Mouse (Mus musculus) liver, adult 2 months (tissue): ENCODE results near the gene Chkb. TPM values are rescaled to one million over a fixed set of nuclear protein-coding genes. Genes with fewer than 3 reads are reported as not detected.

Source experiments
- DNase-seq: peaks from one replicate; pipeline ENCODE4 v3.0.0-alpha.2; 2011; ENCODE audit warnings: low read depth, low spot score; ENCODE audit errors: extremely low read depth
- H3K27ac ChIP-seq: fragments of 200-500 bp; replicated peaks from 2 replicates; pipeline ENCODE4 v1.5.1; 2012; ENCODE audit warnings: low read depth, mild to moderate bottlenecking, control low read depth, inconsistent platforms, low read length; ENCODE audit not compliant: insufficient read depth
- H3K27me3 ChIP-seq: fragments of 200-500 bp; 2 replicates; pipeline ENCODE4 v1.6.1; 2012; ENCODE audit warnings: mild to moderate bottlenecking, moderate library complexity, low read length, inconsistent platforms; ENCODE audit not compliant: control insufficient read depth, insufficient read depth
- H3K36me3 ChIP-seq: fragments of 200-500 bp; 2 replicates; pipeline ENCODE4 v1.6.1; 2012; ENCODE audit warnings: low read length, inconsistent platforms; ENCODE audit not compliant: control insufficient read depth, insufficient read depth
- H3K4me1 ChIP-seq: fragments of 200-500 bp; 2 replicates; pipeline ENCODE4 v1.6.1; 2011; ENCODE audit warnings: low read length; ENCODE audit not compliant: control insufficient read depth, insufficient read depth
- H3K4me3 ChIP-seq: fragments of 200-500 bp; 2 replicates; pipeline ENCODE4 v1.5.1; 2011; ENCODE audit warnings: low read depth, mild to moderate bottlenecking, control low read depth, low read length, moderate library complexity; ENCODE audit not compliant: insufficient read depth
- H3K79me2 ChIP-seq: fragments of 200-500 bp; 2 replicates; pipeline ENCODE4 v1.6.1; 2012; ENCODE audit warnings: inconsistent platforms, mild to moderate bottlenecking, low read length, moderate library complexity; ENCODE audit not compliant: control insufficient read depth, insufficient read depth
- H3K9ac ChIP-seq: fragments of 200-500 bp; 2 replicates; pipeline ENCODE4 v1.6.1; 2012; ENCODE audit warnings: low read depth, mild to moderate bottlenecking, control low read depth, inconsistent platforms, low read length
- CTCF ChIP-seq: fragments of 200-500 bp; IDR thresholded peaks from 2 replicates; pipeline ENCODE4 v1.5.1; 2011; ENCODE audit warnings: low read depth, low read length, control low read depth
- POLR2A ChIP-seq: fragments of 200-500 bp; IDR thresholded peaks from 2 replicates; pipeline ENCODE4 v1.6.1; 2011; ENCODE audit warnings: low read length, control low read depth; ENCODE audit not compliant: insufficient read depth; ENCODE audit errors: extremely low read depth
- WGBS: fragments of 180-500 bp; shearing (Covaris S2); methylation state at CpG from one replicate; pipeline ENCODE4 v1.1.7; 2018; 5-methylcytosine and 5-hydroxymethylcytosine counted together
- polyA plus RNA-seq: library from polyadenylated mRNA; depleted of rRNA; stranded (reverse); fragments of >200 nt; gene quantifications from 2 replicates; pipeline ENCODE4 v1.2.3, GENCODE M21; 2012
- total RNA-seq: library from RNA; depleted of rRNA; stranded (reverse); fragments of >200 nt; gene quantifications from 2 replicates; pipeline ENCODE4 v1.2.3, GENCODE M21; 2014

Chkb gene
- total and polyA plus RNA-seq, 2 experiments, result 25.4 to 47.2 TPM

DNA sequence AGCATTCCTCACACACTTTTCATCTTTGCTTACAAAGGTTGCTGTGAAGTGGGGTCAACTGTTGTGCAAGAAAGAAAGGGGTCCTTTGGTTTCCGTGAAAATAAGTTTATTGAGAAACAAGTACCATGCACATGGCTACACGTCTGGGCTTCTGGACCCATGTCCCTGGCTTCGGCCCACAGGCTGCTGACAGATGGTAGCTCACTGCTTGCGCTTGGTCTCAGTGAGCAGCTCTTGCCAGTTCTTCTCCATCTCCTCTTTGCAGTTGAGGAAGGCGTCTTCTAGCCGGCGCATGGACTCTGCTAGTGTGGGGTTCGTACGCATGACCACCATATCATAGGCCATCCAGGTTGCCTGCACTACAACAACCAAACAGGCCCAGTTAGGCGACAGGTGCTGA lies 39.6 kb downstream of the Chkb start:
- H3K9ac ChIP-seq, result no peak overlapping the region
- no peak overlapping the region for H3K4me3 ChIP-seq
- 94% methylated on average over 10 of the region's 10 CpGs for WGBS
- no peaks in the 10 kb centered on the region for H3K36me3 ChIP-seq
- TF ChIP-seq CTCF, result no peak
- no peak for TF ChIP-seq POLR2A
- no peaks in the 10 kb centered on the region for H3K79me2 ChIP-seq
- no peak for DNase-seq
- H3K27me3 ChIP-seq, result no peaks in the 10 kb centered on the region
- H3K4me1 ChIP-seq, result no peaks in the 10 kb centered on the region
- H3K27ac ChIP-seq, result no peak overlapping the region

- no peak for DNase-seq
- H3K36me3 ChIP-seq, result no peaks in the 10 kb centered on the region
- no peak overlapping the region for H3K27ac ChIP-seq
- 46% methylated on average over 12 of the region's 12 CpGs for WGBS
- H3K4me1 ChIP-seq, result no peaks in the 10 kb centered on the region
- TF ChIP-seq POLR2A (no peak), CTCF (no peak)
- H3K4me3 ChIP-seq, result no peak overlapping the region
- H3K9ac ChIP-seq, result no peak overlapping the region
- no peaks in the 10 kb centered on the region for H3K27me3 ChIP-seq
- H3K79me2 ChIP-seq, result no peaks in the 10 kb centered on the region
These were observed 42.6 kb downstream of the Chkb start for GRCm38 (mm10) chr15:89387127-89387526.

GRCm38 (mm10) chr15:89384617-89385016 lies 45.1 kb downstream of the Chkb start, which contains the start of gene Klhdc7b:
TSS of gene Klhdc7b (plus strand) at chr15:89384917.
- Histone ChIP-seq H3K27me3 (no peaks in the 10 kb centered on the region), H3K4me1 (no peaks in the 10 kb centered on the region), H3K79me2 (no peaks in the 10 kb centered on the region), H3K27ac (no peak within 1 kb of the TSS), H3K4me3 (no peak within 1 kb of the TSS), H3K9ac (no peak within 1 kb of the TSS), H3K36me3 (no peaks in the 10 kb centered on the region)
- DNase-seq, result no peak
- 96% methylated on average over 7 of the region's 7 CpGs for WGBS
- TF ChIP-seq CTCF, result no peak
- no peak for TF ChIP-seq POLR2A

GRCm38 (mm10) chr15:89379429-89379828 lies 50.3 kb downstream of the Chkb start:
- H3K4me1 ChIP-seq, result peaks cover 14% of the 10 kb centered on the region
- 34% methylated on average over 10 of the region's 10 CpGs for WGBS
- no peaks in the 10 kb centered on the region for H3K36me3 ChIP-seq
- H3K79me2 ChIP-seq, result no peaks in the 10 kb centered on the region
- no peak for DNase-seq
- H3K9ac ChIP-seq, result peak overlapping the region; percentile 53
- peak overlapping the region; percentile 90; the same call in 1 of the 2 replicates for H3K27ac ChIP-seq
- H3K4me3 ChIP-seq, result peak overlapping the region; percentile 50; the same call in 1 of the 2 replicates
- TF ChIP-seq POLR2A (no peak), CTCF (no peak)
- no peaks in the 10 kb centered on the region for H3K27me3 ChIP-seq

GRCm38 (mm10) chr15:89378831-89379401 lies 50.8 kb downstream of the Chkb start, which contains the start of gene Odf3b:
TSS of gene Odf3b (minus strand) at chr15:89379282.
- Histone ChIP-seq H3K27me3 (no peaks in the 10 kb centered on the region), H3K4me1 (peaks cover 14% of the 10 kb centered on the region), H3K9ac (peak within 1 kb of the TSS; percentile 53), H3K79me2 (peaks cover 4% of the 10 kb centered on the region; the same call in 1 of the 2 replicates), H3K36me3 (no peaks in the 10 kb centered on the region), H3K27ac (peak within 1 kb of the TSS; percentile 90), H3K4me3 (peak within 1 kb of the TSS; percentile 50)
- TF ChIP-seq POLR2A, result no peak
- no peak for TF ChIP-seq CTCF
- WGBS, result 1% methylated on average over 33 of the region's 33 CpGs
- peak; percentile 67 for DNase-seq

DNA sequence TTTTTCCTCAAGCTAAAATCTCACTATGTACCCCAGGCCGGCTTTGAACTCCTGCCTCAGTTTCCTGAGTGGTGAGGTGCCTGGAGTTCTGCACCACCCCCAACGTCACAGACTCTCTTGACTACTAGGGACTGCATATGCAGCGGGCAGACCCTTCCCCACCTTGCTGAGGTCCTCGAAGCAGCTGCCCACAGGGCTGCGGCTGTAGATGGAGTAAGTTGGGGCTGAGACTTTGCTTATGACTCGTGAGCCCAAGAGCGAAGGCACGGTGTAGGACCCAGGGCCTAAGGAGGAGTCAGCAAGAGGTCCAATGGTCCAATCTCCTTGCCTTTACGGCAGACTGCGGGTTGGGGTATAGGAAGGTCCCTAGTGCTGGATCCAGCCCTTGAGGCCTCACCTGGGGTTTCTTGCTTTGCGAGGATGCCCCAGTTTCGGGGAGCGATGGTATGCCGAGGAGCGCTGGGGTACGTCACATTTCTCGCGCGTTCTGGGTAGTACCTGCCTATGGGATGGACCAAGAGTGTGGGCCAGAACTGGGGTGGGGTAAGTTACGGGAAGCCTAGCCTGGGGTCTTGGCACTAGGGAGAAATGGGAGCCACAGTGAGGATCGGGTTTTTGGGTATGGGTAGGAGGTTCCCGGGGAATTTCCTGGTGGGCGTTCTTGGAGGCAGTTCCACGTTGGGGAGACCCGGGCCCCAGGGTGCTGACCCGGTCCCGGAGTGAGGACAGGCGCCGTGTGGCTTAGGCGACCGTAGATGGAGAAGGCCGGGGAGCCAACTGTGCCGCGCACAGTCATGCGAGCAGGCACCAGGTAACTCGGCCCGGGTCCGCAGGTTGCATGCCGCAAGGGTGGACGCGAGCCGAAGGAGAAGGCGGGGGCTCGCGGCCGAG lies 51.5 kb downstream of the Chkb start:
- Histone ChIP-seq H3K79me2 (peaks cover 4% of the 10 kb centered on the region; the same call in 1 of the 2 replicates), H3K27me3 (no peaks in the 10 kb centered on the region), H3K9ac (peak overlapping the region; percentile 53), H3K36me3 (no peaks in the 10 kb centered on the region), H3K4me3 (peak overlapping the region; percentile 50), H3K4me1 (peaks cover 14% of the 10 kb centered on the region), H3K27ac (peak overlapping the region; percentile 90)
- 24% methylated on average over 46 of the region's 46 CpGs for WGBS
- TF ChIP-seq CTCF, result no peak
- no peak for TF ChIP-seq POLR2A
- DNase-seq, result peak; percentile 25
